Mouse (Mus musculus) B cell, adult 2 months (primary cell): ENCODE measurements around the gene Ly6g6c.
"Not testable (repeated sequence)": the region's sequence is repeated elsewhere in the genome, so short reads cannot be mapped to it uniquely, and the experiment has no call there.

ENCODE experiments used
- DNase-seq, 2 experiments: peaks; one replicate each; pipeline ENCODE4 v3.0.0; 2022

Ly6g6c gene

DNA sequence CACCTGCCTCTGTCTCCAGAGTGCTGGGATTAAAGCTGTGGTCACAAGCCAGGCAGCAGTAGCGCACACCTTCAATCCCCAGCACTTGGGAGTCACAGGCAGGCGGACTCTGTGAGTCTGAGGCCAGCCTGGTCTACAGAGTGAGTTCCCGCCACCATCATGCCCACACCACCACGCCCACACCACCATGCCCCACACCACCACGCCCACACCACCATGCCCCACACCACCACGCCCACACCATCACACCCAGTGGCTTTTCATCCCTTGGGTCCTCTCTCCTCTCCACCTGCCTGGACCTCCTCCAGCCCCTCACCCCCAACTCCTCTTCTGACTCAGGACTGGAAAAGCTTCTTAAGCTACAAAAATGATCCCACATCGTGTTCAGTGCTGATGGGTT, 33.3 kb upstream of the Ly6g6c start:
- no peak for DNase-seq

DNA sequence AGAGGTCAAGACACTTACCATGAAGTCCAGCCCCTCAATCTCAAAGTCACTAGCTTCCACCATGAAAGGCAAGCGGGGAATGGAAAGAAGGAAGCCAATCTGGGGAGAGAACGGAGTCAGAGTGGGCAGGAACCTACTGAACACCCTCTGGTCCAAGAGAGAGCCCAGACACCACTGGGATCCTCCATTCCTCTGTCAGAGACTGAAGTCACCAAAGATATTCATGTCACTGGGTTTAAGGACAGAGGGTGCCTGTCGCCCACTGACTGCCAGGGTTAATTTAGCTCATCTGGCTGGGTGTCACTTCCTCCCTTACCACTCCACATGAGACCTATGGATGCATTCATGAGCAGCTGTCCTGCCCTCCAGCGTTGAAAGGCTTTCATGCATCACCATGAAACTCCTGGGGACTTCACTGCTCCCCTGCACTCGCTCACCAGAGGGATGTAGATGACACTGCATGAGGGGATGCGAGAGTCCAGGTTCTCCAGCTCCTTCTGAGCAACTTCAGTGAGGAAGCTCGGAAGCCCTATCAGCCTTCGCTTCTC, 32.8 kb upstream of the Ly6g6c start:
- DNase-seq = peak in 1 of 2 experiments; percentile 30

DNA sequence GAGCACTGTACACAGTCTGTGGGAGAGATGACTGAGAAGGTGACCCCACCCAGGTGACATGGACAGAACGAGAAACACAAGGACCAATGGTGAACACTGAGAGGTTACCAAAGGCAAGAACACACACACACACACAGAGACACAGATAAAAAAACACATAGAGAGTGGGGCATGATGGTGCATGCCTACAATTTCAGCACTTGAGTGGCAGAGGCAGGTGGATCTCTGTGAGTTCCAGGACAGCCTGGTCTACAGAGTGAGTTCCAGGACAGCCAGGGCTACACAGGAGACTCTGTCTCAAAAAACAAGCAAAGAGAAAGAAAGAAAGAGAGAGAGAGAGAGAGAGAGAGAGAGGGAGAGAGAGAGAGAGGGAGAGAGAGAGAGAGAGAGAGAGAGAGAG, 31.5 kb upstream of the Ly6g6c start:
- not testable (repeated sequence) for DNase-seq

DNA sequence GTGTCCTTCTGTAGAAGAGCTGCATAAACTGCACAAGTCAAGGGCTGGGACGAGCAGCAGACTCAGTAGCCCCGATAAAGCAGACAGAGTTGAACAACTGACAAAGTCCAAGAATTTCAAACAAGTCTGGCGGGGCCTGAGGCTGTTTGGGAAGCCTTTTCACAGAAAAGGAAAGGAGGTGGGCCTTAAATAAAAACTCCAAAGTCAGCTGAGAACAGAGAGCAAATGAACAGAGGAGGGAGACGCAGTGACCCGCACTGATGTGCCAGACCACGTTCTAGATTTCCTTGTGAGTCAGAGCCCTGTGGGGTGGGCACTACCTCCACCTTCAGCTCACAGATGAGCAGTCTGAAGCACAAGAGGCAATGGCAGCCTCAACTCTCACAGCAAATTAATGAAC, 30.3 kb upstream of the Ly6g6c start:
- no peak for DNase-seq

DNA sequence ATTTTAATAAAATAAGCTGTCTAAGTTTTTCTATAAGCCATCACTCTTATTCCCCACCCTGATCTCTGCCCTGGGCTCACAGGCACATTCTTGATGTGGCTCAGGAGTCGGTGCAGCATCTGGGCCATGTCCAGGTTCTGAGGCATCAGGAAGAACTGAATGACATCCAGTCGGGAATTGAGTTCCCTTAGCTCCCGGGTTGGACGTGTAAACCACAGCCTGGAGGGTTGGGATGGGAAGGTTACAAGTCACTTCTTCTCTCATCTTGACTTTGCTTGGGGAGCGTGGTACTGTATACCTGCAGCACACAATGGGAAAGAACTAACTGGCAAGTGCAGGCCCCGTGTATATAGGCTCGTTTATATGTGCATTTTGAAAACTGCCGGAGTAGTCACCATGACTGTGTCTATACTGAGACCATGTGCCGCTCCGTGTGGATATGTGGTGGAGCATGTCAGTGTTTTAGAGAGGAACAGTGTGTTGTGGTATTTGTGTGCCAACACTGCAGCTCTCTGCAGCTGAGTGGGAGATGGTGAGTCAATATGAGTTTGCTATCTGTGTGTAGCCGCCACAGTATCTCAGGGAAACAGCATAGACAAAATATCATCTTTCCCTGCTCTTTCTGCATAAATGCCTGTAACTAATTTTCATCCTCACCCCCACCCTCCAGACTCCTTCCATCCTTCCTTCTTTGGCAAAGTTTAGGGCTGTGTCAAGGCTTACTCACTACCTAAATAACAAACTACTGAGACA, 25.9 kb upstream of the Ly6g6c start:
- no peak for DNase-seq

DNA sequence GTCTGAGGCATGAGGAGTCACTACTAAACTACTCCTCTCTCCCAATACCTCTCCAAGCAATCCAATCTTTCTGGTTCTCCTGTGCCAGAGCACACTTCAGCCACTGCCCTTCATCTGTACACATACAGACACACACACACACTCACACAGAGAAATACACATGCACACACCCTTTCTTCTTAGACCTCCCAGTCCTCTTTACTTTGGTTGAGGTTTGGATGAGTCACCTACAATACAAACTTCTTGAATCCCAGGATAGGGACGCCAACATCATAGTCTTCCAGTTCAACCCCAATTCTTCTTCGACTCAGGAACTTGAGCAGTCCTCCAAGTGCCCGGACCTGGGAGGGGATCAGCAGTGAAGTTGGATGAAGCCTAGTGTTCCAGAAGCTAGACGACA, 21.4 kb upstream of the Ly6g6c start:
- no peak for DNase-seq

DNA sequence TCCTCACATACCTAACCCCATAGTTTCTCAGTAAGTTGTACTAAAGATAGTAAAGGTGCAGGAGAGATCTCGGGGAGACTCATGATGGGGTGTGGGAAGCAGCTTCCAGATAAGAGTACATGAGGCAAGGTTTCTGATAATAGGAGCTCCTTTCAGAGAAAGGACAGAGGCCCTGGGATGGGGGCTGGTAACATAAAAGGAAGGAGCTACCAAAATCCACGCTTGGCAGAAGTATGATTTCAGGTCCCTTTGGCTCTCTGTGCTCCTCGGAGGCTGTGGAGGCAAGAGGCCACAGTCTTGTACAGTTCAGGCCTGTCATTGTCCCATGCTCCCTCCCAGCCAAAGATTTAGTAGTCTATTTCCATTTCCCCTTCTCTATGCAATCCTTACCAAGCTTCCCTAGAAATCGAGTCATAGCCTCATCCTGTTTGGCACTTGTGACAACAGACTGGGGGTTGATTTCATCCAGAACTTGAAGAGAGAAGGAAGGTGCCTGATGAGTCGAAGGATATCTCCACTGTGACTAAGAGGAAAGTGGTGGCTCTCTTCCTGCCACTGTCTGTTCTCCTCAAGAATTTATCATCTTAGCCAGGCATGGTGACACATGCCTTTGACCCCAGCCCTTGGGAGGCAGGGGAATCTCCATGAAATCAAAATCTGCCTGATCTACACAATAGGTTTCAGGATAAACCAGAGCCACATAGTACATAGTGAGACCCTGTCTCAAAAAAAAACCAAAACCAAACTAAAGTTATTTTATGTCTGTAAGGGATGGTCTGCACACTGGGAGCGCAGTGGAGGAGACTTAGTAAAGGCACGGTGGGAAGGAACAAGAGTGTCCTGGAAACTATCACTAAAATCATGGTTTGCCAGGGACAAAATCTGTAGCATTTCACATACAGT, 20.0 kb upstream of the Ly6g6c start:
- DNase-seq = no peak

DNA sequence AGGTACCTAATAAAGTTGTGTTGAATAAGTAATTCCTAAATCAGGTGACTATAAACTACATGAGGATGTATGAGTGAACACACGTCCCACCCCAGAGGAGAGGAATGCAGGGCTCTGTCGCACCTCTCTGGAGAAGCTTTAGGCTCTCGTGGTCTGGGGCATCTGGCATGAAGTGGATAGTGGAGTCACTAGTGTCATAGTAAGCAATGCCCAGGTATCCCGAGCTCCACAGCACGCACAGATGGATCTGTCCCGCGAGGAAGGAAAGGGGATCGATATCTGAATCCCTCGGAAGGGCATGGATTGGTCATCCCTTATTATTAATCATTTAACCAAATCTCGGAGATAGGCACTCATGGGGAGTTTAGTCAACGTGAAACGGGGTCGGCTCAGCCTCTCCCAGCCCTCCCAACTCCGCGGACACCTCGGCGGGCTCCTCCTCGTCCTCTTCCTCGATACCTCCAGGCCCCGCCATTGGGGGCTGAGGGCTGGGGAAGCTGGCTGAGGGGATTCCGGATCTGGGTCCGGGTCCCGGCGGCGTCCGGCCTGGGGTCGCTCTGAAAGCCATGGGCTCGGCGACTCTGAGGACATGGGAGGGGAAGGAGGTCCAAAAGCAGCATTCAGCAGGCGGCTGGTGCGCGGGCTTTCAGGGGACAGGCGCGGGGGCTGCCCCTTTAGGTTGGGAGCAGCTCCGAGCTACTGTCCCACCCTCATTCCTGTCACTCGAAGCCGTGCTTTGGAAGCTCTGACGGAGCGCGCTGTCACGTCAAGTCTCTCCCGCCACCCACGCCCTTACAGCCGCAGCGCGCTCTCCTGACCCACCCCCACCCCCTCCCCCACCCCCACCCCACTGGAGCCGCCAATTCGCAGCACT, 19.1 kb upstream of the Ly6g6c start:
- no peak for DNase-seq

DNA sequence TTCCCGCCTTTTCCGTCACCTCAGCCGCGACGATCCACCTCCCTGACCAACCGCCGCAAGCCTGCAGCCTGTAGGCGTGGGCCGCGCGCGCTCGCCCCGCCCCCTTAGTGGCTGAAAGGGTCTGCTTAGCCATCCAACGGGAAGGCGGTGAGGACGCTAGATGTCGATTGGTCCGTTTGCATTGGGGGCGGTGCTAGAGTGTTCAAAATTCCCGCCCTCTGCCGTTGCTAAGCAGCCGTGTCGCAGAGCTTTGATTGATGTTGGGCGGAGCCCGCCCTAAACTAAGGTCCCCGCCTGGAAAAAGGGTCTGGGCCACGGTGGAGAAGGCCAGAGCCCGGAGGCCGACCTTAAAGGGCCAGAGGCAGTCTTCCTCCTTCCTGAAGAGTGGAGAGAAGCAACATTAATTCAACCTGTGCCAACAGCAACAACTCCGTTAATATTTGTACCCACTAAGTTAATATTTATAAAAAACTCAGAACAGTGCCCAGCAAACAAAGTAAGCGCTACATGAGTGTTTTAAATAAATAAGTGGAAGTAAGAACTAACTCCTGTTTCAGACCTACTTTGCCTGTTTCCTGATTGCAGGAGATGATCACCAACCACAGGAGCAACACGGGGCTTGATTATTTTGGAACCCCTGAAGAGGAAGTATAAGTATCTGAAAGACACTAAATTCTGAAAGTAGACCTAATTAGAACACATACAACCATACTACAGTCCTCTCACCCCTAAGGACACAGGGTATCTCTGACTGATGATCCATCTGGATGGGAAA, 18.3 kb upstream of the Ly6g6c start, which contains the start of gene Msh5:
Msh5 (minus strand) TSS at position 65 of the 775 bp plus-strand sequence.
- DNase-seq = peak; percentile 96 to 97

DNA sequence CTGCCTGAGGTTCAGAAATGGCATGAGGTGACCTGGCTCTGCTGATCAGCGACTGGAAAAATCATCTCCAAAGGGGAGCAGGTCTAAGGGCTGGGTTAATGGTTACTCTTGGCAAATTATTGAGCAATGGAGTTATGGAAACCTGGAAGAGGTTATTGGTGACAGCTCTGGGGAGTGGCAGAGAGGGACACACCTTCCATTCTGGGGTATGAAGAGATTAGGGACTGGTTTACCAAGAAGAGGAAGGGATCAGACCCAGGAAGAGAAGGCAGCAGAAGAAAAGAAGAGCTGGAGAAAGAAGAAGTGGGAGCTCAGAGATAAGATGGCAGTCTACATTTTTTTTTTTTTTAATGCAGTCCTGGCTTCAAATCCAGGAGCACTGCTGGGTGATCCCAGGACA, 17.5 kb upstream of the Ly6g6c start:
- no peak for DNase-seq

DNA sequence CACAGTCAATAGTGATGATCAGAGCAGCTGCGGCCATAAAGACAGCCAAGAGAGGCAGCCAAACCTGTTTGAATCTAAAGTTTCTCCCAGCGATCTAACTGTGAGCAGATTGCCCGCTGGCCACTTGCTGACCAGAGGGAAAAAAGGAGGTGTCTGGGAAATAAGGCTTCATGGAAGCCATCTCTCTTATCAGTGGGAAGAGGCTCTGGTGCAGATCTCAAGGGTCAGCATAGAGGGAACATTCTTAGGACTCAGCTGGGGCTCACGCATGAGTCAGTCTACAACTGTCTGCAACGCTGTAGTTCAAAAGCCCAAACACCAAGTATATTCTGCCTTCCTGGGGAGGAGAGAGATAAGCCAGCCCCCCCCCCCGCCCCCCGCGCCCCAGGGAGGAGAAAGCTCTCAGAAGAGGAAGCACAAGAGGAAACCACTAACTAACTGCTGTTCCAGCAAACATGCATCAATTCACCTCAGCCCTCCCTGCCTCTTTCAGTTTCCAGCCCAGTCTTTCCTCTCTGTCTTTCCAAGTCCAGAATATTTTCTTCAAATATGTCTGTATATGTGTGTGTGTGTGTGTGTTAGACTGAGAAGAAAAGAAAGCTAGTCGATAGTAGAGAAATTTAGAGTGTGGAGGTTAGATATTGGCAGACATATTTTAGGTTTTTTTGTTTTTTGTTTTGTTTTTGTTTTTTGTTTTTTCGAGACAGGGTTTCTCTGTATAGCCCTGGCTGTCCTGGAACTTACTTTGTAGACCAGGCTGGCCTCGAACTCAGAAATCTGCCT, 16.8 kb upstream of the Ly6g6c start:
- DNase-seq = peak; percentile 51 to 54

DNA sequence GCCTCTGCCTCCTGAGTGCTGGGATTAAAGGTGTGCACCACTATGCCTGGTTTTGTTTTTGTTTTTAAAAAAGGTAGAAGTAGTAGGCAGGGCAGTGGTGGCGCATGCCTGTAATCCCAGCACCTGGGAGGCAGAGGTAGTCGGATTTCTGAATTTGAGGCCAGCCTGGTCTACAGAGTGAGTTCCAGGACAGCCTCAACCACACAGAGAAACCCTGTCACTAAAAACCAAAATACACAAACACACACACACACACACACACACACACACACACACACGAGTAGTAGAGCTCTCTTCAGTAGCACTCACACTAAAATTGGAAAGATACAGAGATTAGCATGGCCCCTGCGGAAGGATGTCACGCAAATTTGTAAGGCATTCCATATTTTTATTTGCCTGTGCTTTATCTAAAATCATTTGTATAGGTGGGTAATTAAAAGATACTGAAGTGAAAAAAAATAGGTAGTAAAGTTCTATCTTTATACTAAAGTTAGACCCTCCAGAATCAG, 16.2 kb upstream of the Ly6g6c start:
- DNase-seq = no peak

DNA sequence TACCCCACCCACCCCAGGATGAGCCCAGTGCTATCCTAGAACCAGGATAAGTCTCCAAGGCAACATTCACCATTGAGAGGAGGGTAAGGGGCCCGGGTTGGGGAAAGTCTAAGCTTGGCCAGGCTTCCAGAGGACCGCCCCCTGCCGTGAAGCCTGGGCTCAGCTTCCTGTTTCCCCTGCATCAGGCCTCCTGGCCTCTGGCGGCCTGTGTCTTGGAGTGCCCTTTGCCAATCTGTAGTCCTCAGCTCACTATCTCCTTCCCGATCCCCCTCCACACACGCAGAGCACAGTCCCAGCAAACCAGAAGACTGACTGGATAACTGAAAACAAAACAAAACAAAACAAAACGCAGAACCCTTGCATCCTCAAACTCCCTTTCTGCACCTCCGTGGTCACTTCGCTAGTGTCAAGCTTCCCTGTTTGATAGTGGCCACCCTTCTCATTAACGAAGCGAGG, 15.6 kb upstream of the Ly6g6c start, which contains the start of gene Clic1:
Clic1 (plus strand) TSS at position 406 of the 456 bp plus-strand sequence.
- peak; percentile 49 to 53 for DNase-seq

DNA sequence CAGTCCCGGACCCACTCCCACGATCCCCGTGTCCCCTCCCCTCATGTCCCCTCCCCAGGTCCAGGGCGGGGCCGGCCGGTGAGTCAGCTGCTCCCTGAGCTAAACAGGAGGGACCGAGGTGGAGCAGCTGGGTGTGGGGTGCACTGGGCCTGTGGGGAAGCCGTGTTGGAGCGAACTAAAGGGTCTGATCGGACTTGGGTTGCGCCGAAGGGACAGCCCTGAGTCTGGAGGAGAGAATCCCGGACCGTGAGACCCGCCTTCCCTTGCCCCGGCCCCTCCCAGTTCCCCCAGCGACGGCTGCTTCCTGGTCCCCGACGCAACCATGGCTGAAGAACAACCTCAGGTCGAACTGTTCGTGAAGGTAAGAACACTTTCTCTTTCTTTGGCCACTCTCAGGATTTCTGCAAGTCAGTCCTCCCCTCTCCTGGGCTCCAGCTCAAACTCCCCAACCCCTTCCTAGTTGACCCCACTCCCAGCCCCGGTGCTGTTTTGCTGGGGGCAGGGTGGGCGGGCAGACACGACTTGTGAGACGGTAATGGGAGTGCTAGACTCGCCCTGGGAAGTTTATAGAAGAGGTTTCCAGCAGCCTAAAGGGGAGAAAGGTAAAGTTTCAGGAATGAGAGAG, 14.9 kb upstream of the Ly6g6c start:
- DNase-seq = peak; percentile 65 to 69

DNA sequence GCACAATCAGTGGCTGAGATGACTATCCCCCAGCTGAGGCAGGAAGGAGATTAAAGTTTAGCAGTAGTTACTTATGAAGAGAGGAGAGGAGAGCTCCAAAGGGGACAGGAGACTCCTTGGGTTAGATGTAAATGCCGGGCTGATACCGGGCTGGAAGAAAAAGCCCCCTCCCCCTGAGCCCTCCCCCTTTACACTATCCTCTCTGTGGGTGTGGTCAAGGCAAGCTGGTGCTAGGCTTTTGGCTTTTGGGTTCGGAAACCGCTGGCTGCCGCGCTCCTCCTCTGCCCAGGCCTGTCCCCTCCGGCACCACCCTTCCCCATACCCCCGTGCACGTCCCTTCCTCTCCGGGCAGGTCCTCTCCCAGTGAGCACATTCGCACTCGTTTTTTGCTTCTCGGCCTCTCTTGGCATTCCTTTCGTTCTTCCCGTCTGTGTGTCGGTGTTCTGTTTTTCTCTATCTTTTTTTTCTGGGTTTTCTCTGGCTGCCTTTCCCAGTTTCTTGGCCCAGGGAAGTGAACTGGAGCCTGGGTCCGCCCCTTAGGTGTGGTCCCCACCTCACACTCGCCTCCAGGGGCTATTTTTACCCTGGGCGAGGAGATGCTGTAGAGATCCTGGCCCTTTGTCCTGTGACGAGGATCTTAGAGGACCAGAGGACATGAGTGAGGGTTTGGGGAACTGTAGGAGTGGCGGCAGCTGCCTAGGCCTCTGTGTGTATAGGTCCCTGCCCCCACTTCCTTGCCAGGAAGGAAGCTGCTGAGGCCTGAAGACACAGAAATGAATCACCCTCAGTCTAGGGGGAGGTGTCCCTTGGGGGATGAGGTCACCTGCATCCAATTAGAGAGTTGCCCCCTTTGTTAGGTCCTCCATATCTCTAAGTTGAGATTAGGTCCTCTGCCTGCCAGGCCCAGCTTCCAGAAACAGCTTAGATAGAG, 13.8 kb upstream of the Ly6g6c start:
- DNase-seq = peak; percentile 85 to 92

DNA sequence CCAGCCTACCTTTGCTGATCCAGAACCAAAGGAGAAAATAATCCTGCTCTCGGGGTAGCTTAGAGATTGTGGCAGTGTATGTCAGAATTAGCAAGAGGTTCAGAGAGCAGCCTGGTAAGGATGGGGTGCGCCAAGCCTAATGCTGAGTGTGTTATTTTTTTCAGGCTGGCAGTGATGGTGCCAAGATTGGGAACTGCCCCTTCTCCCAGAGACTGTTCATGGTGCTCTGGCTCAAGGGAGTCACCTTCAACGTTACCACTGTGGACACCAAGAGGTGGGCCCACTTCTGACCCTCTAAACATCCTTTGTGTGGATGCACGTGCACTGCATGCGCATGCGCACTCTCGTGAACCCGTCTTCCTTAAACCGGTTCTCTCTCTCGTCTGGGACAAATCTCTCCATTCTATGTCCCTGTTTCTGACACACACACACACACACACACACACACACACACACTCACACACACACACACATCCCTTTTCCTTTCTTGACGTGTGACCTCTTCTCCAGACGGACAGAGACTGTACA, 12.9 kb upstream of the Ly6g6c start:
- DNase-seq = no peak

DNA sequence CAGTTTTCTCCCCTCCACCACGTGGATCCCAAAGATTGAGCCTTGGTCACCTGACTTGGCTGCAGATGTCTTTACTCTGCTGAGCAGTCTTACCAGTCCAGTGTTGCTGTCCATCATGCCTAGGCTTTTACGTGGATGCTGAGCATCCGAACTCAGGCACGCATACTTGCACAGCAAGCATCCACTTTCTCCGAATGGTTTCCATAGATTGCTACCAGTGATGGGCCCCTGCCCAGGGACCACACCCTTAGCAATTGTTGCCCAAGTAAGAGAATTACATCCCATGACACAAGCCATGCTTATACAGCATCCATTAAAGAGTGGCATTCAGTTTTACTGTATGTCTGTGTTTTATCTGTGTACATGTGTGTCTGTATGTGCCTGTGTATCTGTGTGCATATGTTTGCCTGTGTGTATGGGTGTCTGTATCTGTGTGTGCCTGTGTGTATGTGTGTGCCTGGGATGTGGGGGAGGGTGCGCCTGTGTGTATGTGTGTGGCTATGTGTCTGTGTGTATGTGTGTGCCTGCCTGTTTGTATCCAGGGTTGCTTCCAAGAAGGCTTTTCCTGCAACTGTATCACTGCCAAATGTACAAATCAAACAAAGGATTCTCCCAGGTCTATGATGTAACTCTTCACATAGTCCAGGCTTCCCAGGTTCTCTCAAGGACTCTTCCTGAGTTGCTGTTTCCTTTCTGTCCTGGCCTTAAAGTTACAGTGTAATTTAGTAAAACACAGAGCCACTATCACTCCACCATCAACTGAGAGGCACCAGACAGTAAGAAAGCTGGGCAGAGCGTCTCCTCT, 9.3 kb upstream of the Ly6g6c start:
- no peak for DNase-seq

DNA sequence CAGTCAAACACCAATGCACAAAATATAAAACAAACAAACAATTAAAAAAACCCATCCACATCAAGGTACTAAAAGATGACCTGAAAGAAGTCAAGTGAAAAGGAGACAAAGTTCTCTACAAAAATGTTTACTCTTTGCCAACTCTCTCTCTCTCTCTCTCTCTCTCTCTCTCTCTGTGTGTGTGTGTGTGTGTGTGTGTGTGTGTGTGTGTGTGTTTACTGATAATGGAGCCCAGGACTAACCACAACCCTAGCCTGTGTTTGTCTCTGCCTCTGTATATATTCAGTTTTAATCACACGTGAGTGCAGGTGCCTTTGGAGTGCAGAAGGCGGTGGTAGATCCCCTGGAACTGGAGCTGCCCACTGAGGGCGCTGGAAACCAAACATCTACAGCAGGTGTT, 8.1 kb upstream of the Ly6g6c start:
- DNase-seq = no peak
